Mouse (Mus musculus): ENCODE data around the gene Xaf1.

GRCm38 (mm10) chr11:72354971-72355728, 53.7 kb downstream of the Xaf1 start:
- peak; percentile 77 for TF ChIP-seq CTCF (IDR thresholded peaks at IDR 0.05; ENCODE audit: low read depth, low read length)
- TF ChIP-seq POLR2A (IDR thresholded peaks at IDR 0.05; ENCODE audit: borderline replicate concordance, low read depth, low read length): no peak

All from bone marrow macrophage, adult 2 months (primary cell).